10 mouse cellular contexts compared by ENCODE assay signal in genomic region chr2:113234559-113234958, GRCm38 (mm10). TPM values are rescaled to one million over a fixed set of nuclear protein-coding genes. Genes with fewer than 3 reads are reported as not detected.
DNase-seq lines count a peak whose midpoint lies in the region; ATAC-seq and TF ChIP-seq lines count a peak whose summit lies in the region.
"Had no signal": no experiment of that assay in that cellular context is flagged by ENCODE, and none has a peak within 500 bp of the region (broad histone marks: within the 10 kb centered on the region; RNA-seq: fewer than 3 reads in every experiment).

No protein-coding gene starts in this region.

- no peaks in the 10 kb centered on the region for H3K9me3 ChIP-seq in liver, embryonic 11.5 days (ENCODE audit: control insufficient read depth, low read length)

- no peak overlapping the region for H3K4me3 ChIP-seq in cerebellum, adult 2 months (replicated peaks; ENCODE audit: insufficient read depth, low read depth, low read length)
- no peak overlapping the region for H3K4me3 ChIP-seq in liver, adult 2 months (ENCODE audit: insufficient read depth, low read depth, low read length)
- H3K4me3 ChIP-seq in liver, embryonic 11.5 days (ENCODE audit: low read depth, low read length), result no peak overlapping the region

- TF ChIP-seq POLR2A in cerebellum, adult 2 months (IDR thresholded peaks at IDR 0.05; ENCODE audit: borderline replicate concordance, insufficient read depth, low read length), result no peak
- TF ChIP-seq POLR2A in liver, adult 2 months (IDR thresholded peaks at IDR 0.05; ENCODE audit: extremely low read depth, insufficient read depth, low read length), result no peak

- H3K4me1 ChIP-seq in cerebellum, adult 2 months (ENCODE audit: control insufficient read depth, insufficient read depth, low read length), result no peaks in the 10 kb centered on the region
- H3K4me1 ChIP-seq in liver, adult 2 months (ENCODE audit: control insufficient read depth, insufficient read depth, low read length), result no peaks in the 10 kb centered on the region
- H3K4me1 ChIP-seq in liver, embryonic 11.5 days (replicated peaks; ENCODE audit: control insufficient read depth, insufficient read depth, low read length), result no peaks in the 10 kb centered on the region

- no peak overlapping the region for H3K4me2 ChIP-seq in liver, embryonic 11.5 days

- no peaks in the 10 kb centered on the region for H3K79me2 ChIP-seq in liver, adult 2 months (ENCODE audit: control insufficient read depth, insufficient read depth, low read length)

- TF ChIP-seq CTCF in cerebellum, adult 2 months (IDR thresholded peaks at IDR 0.05; ENCODE audit: borderline replicate concordance, insufficient read depth, low read depth, low read length), result peak; percentile 42; the same call in 1 of the 2 replicates
- TF ChIP-seq CTCF in liver, adult 2 months (IDR thresholded peaks at IDR 0.05; ENCODE audit: low read depth, low read length), result 0 out of 2 replicates have a peak, but pooled peaks have one; percentile 6

- 20% methylated on average over 3 of the region's 3 CpGs for WGBS in cerebellum, adult 2 months
- 15% methylated on average over 3 of the region's 3 CpGs for WGBS in liver, adult 2 months
- WGBS in liver, embryonic 11.5 days, result 26% methylated on average over 3 of the region's 3 CpGs
- WGBS in large intestine, adult 2 months, result 20% methylated on average over 3 of the region's 3 CpGs

- DNase-seq in cerebellum, adult 2 months, result peak in 1 of 2 experiments; percentile 47
- no peak for DNase-seq in cerebellum, adult 11-12 months
- peak; percentile 49 for DNase-seq in liver, adult 2 months (ENCODE audit: extremely low read depth, low read depth, low spot score)
- DNase-seq in liver, embryonic 11.5 days (ENCODE audit: low spot score), result no peak
- DNase-seq in cerebellum, adult 9-10 months, result peak; percentile 72
- DNase-seq in large intestine, adult 2 months (ENCODE audit: low read depth, low spot score), result peak; percentile 21
- DNase-seq in testis, postnatal 10 days (ENCODE audit: low spot score), result no peak

- no peak for ATAC-seq in liver, embryonic 11.5 days (replicated peaks; ENCODE audit: low FRiP score)
- ATAC-seq in inflammation-experienced regulatory T-cells, adult 6 months, result no peak

- H3K27me3 ChIP-seq in cerebellum, adult 2 months (ENCODE audit: control insufficient read depth, insufficient read depth, low read length), result no peaks in the 10 kb centered on the region
- H3K27me3 ChIP-seq in liver, adult 2 months (ENCODE audit: control insufficient read depth, insufficient read depth, low read length), result no peaks in the 10 kb centered on the region
- H3K27me3 ChIP-seq in liver, embryonic 11.5 days (replicated peaks; ENCODE audit: control insufficient read depth, insufficient read depth, low read length), result no peaks in the 10 kb centered on the region

- no peak overlapping the region for H3K9ac ChIP-seq in liver, adult 2 months (ENCODE audit: low read depth, low read length)
- no peak overlapping the region for H3K9ac ChIP-seq in liver, embryonic 11.5 days (ENCODE audit: low read depth, low read length)

- no peaks in the 10 kb centered on the region for H3K36me3 ChIP-seq in liver, adult 2 months (ENCODE audit: control insufficient read depth, insufficient read depth, low read length)
- no peaks in the 10 kb centered on the region for H3K36me3 ChIP-seq in liver, embryonic 11.5 days (ENCODE audit: control insufficient read depth, insufficient read depth, low read length)

- H3K27ac ChIP-seq in cerebellum, adult 2 months (ENCODE audit: insufficient read depth, low read length), result no peak overlapping the region
- H3K27ac ChIP-seq in liver, adult 2 months (replicated peaks; ENCODE audit: insufficient read depth, low read depth, low read length), result no peak overlapping the region
- H3K27ac ChIP-seq in liver, embryonic 11.5 days (ENCODE audit: low read depth, low read length), result no peak overlapping the region

RNA-seq across cellular contexts. Expression of gene Ryr3, which starts 17.7 kb away (rescaled TPM):
- polyA plus RNA-seq in cerebellum, adult 2 months (2012; rRNA removed), result 15.2 and 16.9 TPM in 2 replicates
- total RNA-seq in liver, adult 2 months (2014; rRNA removed), result under 0.01 TPM in 2 replicates
- not detected in 2 replicates for polyA plus RNA-seq in liver, adult 2 months (2012; rRNA removed)
- 0.14 and 0.30 TPM in 2 replicates for polyA plus RNA-seq in liver, embryonic 11.5 days (2014; fragmentation: Nextera tagmentation; extraction: Ambion mirVana)
- 0.61 and 1.1 TPM in 2 replicates for polyA plus RNA-seq in large intestine, adult 2 months (2012; rRNA removed)
- 1 to 10 TPM; 1.5 to 2.4 (median 2.2) TPM for polyA plus RNA-seq in inflammation-experienced regulatory T-cells, adult 6 months (2017; shearing (Covaris generic))

RNA-seq across cellular contexts. Expression of gene Tmco5b, which starts 51.0 kb away (rescaled TPM):
- polyA plus RNA-seq in cerebellum, adult 2 months (2012; rRNA removed), result 0.11 and 0.21 TPM in 2 replicates
- total RNA-seq in liver, adult 2 months (2014; rRNA removed), result not detected in 2 replicates
- not detected in 2 replicates for polyA plus RNA-seq in liver, adult 2 months (2012; rRNA removed)
- not detected in 2 replicates for polyA plus RNA-seq in liver, embryonic 11.5 days (2014; fragmentation: Nextera tagmentation; extraction: Ambion mirVana)
- not detected in 2 replicates for polyA plus RNA-seq in large intestine, adult 2 months (2012; rRNA removed)
- not detected for polyA plus RNA-seq in inflammation-experienced regulatory T-cells, adult 6 months (2017; shearing (Covaris generic))
- total RNA-seq: heart, postnatal 14 days had no signal
- polyA plus RNA-seq: neural tube, embryonic 11.5 days had no signal

Comparison
In these comparisons a context has a peak if more than half of its experiments do, and no peak if none do; other contexts are left out.
1. DNase-seq: peak in liver, adult 2 months (single experiment), cerebellum, adult 9-10 months (single experiment) and large intestine, adult 2 months (single experiment); none in cerebellum, adult 11-12 months (single experiment), liver, embryonic 11.5 days (single experiment) and testis, postnatal 10 days (single experiment).